Mouse (Mus musculus) hindbrain, postnatal 0 days (tissue): ENCODE results near the gene Dpf1. TPM values are rescaled to one million over a fixed set of nuclear protein-coding genes. Genes with fewer than 3 reads are reported as not detected.

Experiments
- ATAC-seq: fragments of 200-750 bp; cut with Nextera tagmentation; 2 replicates; pipeline ENCODE4 v1.8.0; 2017; ENCODE audit warnings: mild to moderate bottlenecking, moderate TSS enrichment, moderate library complexity
- DNase-seq: peaks from one replicate; pipeline ENCODE4 v3.0.0-alpha.2; 2015; ENCODE audit warnings: low spot score
- H3K27ac ChIP-seq: fragments of 300-500 bp; sonication (generic); 2 replicates; pipeline ENCODE4 v1.5.1; 2014; ENCODE audit warnings: mild to moderate bottlenecking
- H3K27me3 ChIP-seq: fragments of 300-500 bp; sonication (generic); 2 replicates; pipeline ENCODE4 v1.6.1; 2014; ENCODE audit warnings: low read length, mixed read lengths; ENCODE audit not compliant: insufficient read depth
- H3K36me3 ChIP-seq: fragments of 300-500 bp; sonication (generic); 2 replicates; pipeline ENCODE4 v1.6.1; 2014; ENCODE audit warnings: low read length, mixed read lengths; ENCODE audit not compliant: insufficient read depth
- H3K4me1 ChIP-seq: fragments of 300-500 bp; sonication (generic); 2 replicates; pipeline ENCODE4 v1.6.1; 2014; ENCODE audit warnings: antibody characterized with exemption, low read length, mixed read lengths; ENCODE audit not compliant: insufficient read depth
- H3K4me2 ChIP-seq: fragments of 300-500 bp; sonication (generic); 2 replicates; pipeline ENCODE4 v1.6.1; 2014; ENCODE audit warnings: low read depth, mild to moderate bottlenecking, low read length, moderate library complexity, mixed read lengths
- H3K4me3 ChIP-seq: fragments of 300-500 bp; sonication (generic); 2 replicates; pipeline ENCODE4 v1.5.1; 2014; ENCODE audit warnings: low read length
- H3K9ac ChIP-seq: fragments of 300-500 bp; sonication (generic); replicated peaks from 2 replicates; pipeline ENCODE4 v1.6.1; 2014; ENCODE audit warnings: mild to moderate bottlenecking, low read length, moderate library complexity, mixed read lengths
- H3K9me3 ChIP-seq: fragments of 300-500 bp; sonication (generic); 2 replicates; pipeline ENCODE4 v1.6.1; 2016; ENCODE audit warnings: low read length, mixed read lengths
- CTCF ChIP-seq: IDR thresholded peaks from 2 replicates; pipeline ENCODE4 v1.5.1; 2016; ENCODE audit warnings: antibody characterized with exemption, control low read depth, low read depth
- WGBS: fragments of 180-500 bp; shearing (Covaris S2); extraction: QIAGEN DNeasy Blood & Tissue Kit; methylation state at CpG from one replicate; pipeline ENCODE4 v1.1.7; 2014; 5-methylcytosine and 5-hydroxymethylcytosine counted together
- polyA plus RNA-seq: library from polyadenylated mRNA; unstranded; fragments of >200 nt; fragmentation: Nextera tagmentation; extraction: Ambion mirVana; gene quantifications from 2 replicates; pipeline ENCODE4 v1.2.1, GENCODE M21; 2015
- total RNA-seq: library from RNA; depleted of rRNA; stranded (reverse); fragments of >200 nt; gene quantifications from 2 replicates; pipeline ENCODE4 v1.2.3, GENCODE M21; 2014

The Dpf1 gene
- total and polyA plus RNA-seq, 2 experiments from 2014 or later, result 111 to 158 TPM

- DNase-seq (peak; percentile 19), ATAC-seq (no peak)
- WGBS, result 28% methylated on average over 8 of the region's 8 CpGs
- H3K4me2 ChIP-seq, result no peak overlapping the region
- no peak for TF ChIP-seq CTCF
- H3K27me3 ChIP-seq, result no peaks in the 10 kb centered on the region
- no peaks in the 10 kb centered on the region for H3K36me3 ChIP-seq
- H3K27ac ChIP-seq, result peak overlapping the region; percentile 27; the same call in 1 of the 2 replicates
- no peak overlapping the region for H3K9ac ChIP-seq
- H3K9me3 ChIP-seq, result no peaks in the 10 kb centered on the region
- no peak overlapping the region for H3K4me3 ChIP-seq
- H3K4me1 ChIP-seq, result 0 out of 2 replicates have a peak, but pooled peaks cover 6% of the 10 kb centered on the region
Measured at GRCm38 (mm10) chr7:29292458-29293098, 11.2 kb upstream of the Dpf1 start.

- TF ChIP-seq CTCF, result no peak
- Histone ChIP-seq H3K9ac (no peak overlapping the region), H3K4me2 (no peak overlapping the region), H3K27ac (peak overlapping the region; percentile 27; the same call in 1 of the 2 replicates), H3K4me1 (0 out of 2 replicates have a peak, but pooled peaks cover 6% of the 10 kb centered on the region), H3K9me3 (no peaks in the 10 kb centered on the region), H3K4me3 (no peak overlapping the region), H3K27me3 (no peaks in the 10 kb centered on the region), H3K36me3 (no peaks in the 10 kb centered on the region)
- 32% methylated on average over 19 of the region's 19 CpGs for WGBS
- ATAC-seq (no peak), DNase-seq (no peak)
Measured at GRCm38 (mm10) chr7:29293131-29294065, 10.4 kb upstream of the Dpf1 start.

- 58% methylated on average over 13 of the region's 13 CpGs for WGBS
- ATAC-seq (no peak), DNase-seq (no peak)
- Histone ChIP-seq H3K4me2 (no peak overlapping the region), H3K9ac (no peak overlapping the region), H3K36me3 (no peaks in the 10 kb centered on the region), H3K27ac (0 out of 2 replicates have a peak overlapping the region, but pooled peaks have one; percentile 27), H3K4me1 (0 out of 2 replicates have a peak, but pooled peaks cover 1% of the 10 kb centered on the region), H3K27me3 (no peaks in the 10 kb centered on the region), H3K9me3 (no peaks in the 10 kb centered on the region), H3K4me3 (no peak overlapping the region)
- TF ChIP-seq CTCF, result no peak
Measured at GRCm38 (mm10) chr7:29294111-29294761, 9.5 kb upstream of the Dpf1 start.

GRCm38 (mm10) chr7:29295861-29296647 is 7.7 kb upstream of the Dpf1 start:
- no peaks in the 10 kb centered on the region for H3K9me3 ChIP-seq
- H3K4me2 ChIP-seq, result no peak overlapping the region
- ATAC-seq (no peak), DNase-seq (no peak)
- no peak overlapping the region for H3K4me3 ChIP-seq
- no peak for TF ChIP-seq CTCF
- 82% methylated on average over 24 of the region's 24 CpGs for WGBS
- no peaks in the 10 kb centered on the region for H3K36me3 ChIP-seq
- no peaks in the 10 kb centered on the region for H3K27me3 ChIP-seq
- H3K9ac ChIP-seq, result no peak overlapping the region
- H3K4me1 ChIP-seq, result no peaks in the 10 kb centered on the region
- no peak overlapping the region for H3K27ac ChIP-seq

GRCm38 (mm10) chr7:29296998-29297397 is 6.8 kb upstream of the Dpf1 start:
- no peak overlapping the region for H3K4me3 ChIP-seq
- DNase-seq (peak; percentile 86), ATAC-seq (peak; percentile 2; the same call in 1 of the 2 replicates)
- no peak overlapping the region for H3K4me2 ChIP-seq
- H3K27ac ChIP-seq, result no peak overlapping the region
- H3K27me3 ChIP-seq, result no peaks in the 10 kb centered on the region
- H3K36me3 ChIP-seq, result no peaks in the 10 kb centered on the region
- H3K9me3 ChIP-seq, result no peaks in the 10 kb centered on the region
- peak; percentile 88 for TF ChIP-seq CTCF
- H3K4me1 ChIP-seq, result no peaks in the 10 kb centered on the region
- WGBS, result 13% methylated on average over 10 of the region's 10 CpGs
- H3K9ac ChIP-seq, result no peak overlapping the region

- no peak overlapping the region for H3K9ac ChIP-seq
- H3K4me3 ChIP-seq, result no peak overlapping the region
- no peak for ATAC-seq
- DNase-seq, result peak; percentile 90
- no peaks in the 10 kb centered on the region for H3K36me3 ChIP-seq
- peak overlapping the region; percentile 36; the same call in 1 of the 2 replicates for H3K27ac ChIP-seq
- WGBS, result 4% methylated on average over 7 of the region's 7 CpGs
- TF ChIP-seq CTCF, result peak; percentile 78
- H3K4me1 ChIP-seq, result no peaks in the 10 kb centered on the region
- no peaks in the 10 kb centered on the region for H3K27me3 ChIP-seq
- H3K9me3 ChIP-seq, result no peaks in the 10 kb centered on the region
- H3K4me2 ChIP-seq, result peak overlapping the region; percentile 25; the same call in 1 of the 2 replicates
Measured at GRCm38 (mm10) chr7:29301127-29301566, 2.6 kb upstream of the Dpf1 start.
